Mouse (Mus musculus) A20 (cell line): ENCODE results near the gene Gm20388.
"Not testable (repeated sequence)": the region's sequence is repeated elsewhere in the genome, so short reads cannot be mapped to it uniquely, and the experiment has no call there.

ENCODE experiments used
- DNase-seq: peaks from one replicate; pipeline ENCODE4 v3.0.0-alpha.2; 2011; ENCODE audit warnings: low read depth, low spot score

Gene Gm20388

GRCm38 (mm10) chr8:123982291-123982793, 4071.7 kb downstream of the Gm20388 start:
- DNase-seq: peak; percentile 67

- peak; percentile 96 for DNase-seq
These were observed 4072.3 kb downstream of the Gm20388 start, which contains the start of gene Abcb10 for GRCm38 (mm10) chr8:123982826-123983400. TSS of gene Abcb10 (minus strand) at chr8:123983122.

- no peak for DNase-seq
These were observed 4078.0 kb downstream of the Gm20388 start for GRCm38 (mm10) chr8:123988605-123989038.

GRCm38 (mm10) chr8:123989128-123989527, 4078.5 kb downstream of the Gm20388 start:
- no peak for DNase-seq

GRCm38 (mm10) chr8:123990277-123991049, 4079.8 kb downstream of the Gm20388 start:
- no peak for DNase-seq

- DNase-seq: peak; percentile 45
These were observed 4081.9 kb downstream of the Gm20388 start for GRCm38 (mm10) chr8:123992587-123992986.

GRCm38 (mm10) chr8:123993597-123993996, 4083.0 kb downstream of the Gm20388 start:
- DNase-seq: no peak

GRCm38 (mm10) chr8:123993997-123994396, 4083.4 kb downstream of the Gm20388 start:
- DNase-seq: no peak

- DNase-seq: no peak
These were observed 4088.9 kb downstream of the Gm20388 start for GRCm38 (mm10) chr8:123999568-123999967.

- no peak for DNase-seq
These were observed 4092.0 kb downstream of the Gm20388 start for GRCm38 (mm10) chr8:124002546-124003108.

- DNase-seq: no peak
These were observed 4097.2 kb downstream of the Gm20388 start for GRCm38 (mm10) chr8:124007829-124008228.

GRCm38 (mm10) chr8:124011580-124011979, 4100.9 kb downstream of the Gm20388 start:
- no peak for DNase-seq

GRCm38 (mm10) chr8:124011989-124012586, 4101.4 kb downstream of the Gm20388 start:
- DNase-seq: no peak

GRCm38 (mm10) chr8:124014299-124014698, 4103.7 kb downstream of the Gm20388 start:
- not testable (repeated sequence) for DNase-seq

GRCm38 (mm10) chr8:124014751-124015150, 4104.1 kb downstream of the Gm20388 start:
- no peak for DNase-seq

GRCm38 (mm10) chr8:124019782-124020181, 4109.1 kb downstream of the Gm20388 start:
- peak; percentile 69 for DNase-seq

GRCm38 (mm10) chr8:124020439-124021236, 4110.0 kb downstream of the Gm20388 start:
- no peak for DNase-seq

GRCm38 (mm10) chr8:124021237-124022227, 4110.9 kb downstream of the Gm20388 start, which contains the start of the genes Taf5l and Urb2:
TSS of gene Taf5l (minus strand) at chr8:124021397.
TSS of gene Urb2 (plus strand) at chr8:124021508.
- DNase-seq: peak; percentile 97

- not testable (repeated sequence) for DNase-seq
These were observed 4115.6 kb downstream of the Gm20388 start for GRCm38 (mm10) chr8:124026265-124026664.

GRCm38 (mm10) chr8:124027831-124028230, 4117.2 kb downstream of the Gm20388 start:
- DNase-seq: no peak
